In the genomic region with DNA sequence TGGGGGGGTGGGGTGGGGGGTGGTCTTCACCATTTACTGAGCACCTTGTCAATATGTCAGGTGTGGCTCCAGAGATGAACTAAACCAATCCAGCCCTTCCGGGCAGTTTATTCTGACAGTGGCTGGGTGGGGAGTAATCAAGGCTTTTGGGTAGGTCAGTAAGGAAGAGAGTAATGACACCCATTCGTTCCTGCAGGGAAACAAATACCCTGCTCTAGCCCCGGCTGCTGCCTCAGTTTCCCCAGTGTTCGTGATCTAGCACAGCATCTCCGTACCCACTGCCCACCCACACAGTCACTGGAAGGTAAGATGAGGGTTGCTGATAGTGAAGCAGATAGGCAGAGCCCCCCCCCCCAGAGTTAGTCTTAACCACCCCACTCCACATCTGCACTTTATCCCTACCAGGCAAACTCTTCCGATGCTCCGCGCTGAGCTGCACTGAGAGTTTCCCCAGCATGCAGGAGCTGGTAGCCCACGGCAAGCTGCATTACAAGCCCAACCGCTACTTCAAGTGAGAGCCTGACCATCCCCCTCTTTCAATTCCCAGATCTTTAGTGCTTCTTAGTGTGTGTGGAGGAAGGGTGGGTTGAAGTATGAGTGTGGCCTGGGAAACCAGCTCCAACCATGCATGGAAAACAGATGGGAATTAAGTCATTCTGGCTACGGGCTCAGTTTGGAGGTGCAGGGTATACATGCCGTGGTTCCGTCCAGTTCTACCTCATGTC, we compare ENCODE assay signal across 8 mouse cellular contexts. TPM values are rescaled to one million over a fixed set of nuclear protein-coding genes. Genes with fewer than 3 reads are reported as not detected.
DNase-seq lines count a peak whose midpoint lies in the region; ATAC-seq and TF ChIP-seq lines count a peak whose summit lies in the region.

No protein-coding gene starts in this region.

- H3K4me2 ChIP-seq in heart, embryonic 16.5 days (ENCODE audit: low read depth, low read length) = peak overlapping the region; percentile 81
- peak overlapping the region; percentile 95 for H3K4me2 ChIP-seq in liver, embryonic 14.5 days (ENCODE audit: low read depth)

- H3K27me3 ChIP-seq in heart, embryonic 16.5 days (ENCODE audit: control insufficient read depth, insufficient read depth, low read length) = no peaks in the 10 kb centered on the region
- H3K27me3 ChIP-seq in liver, embryonic 14.5 days (ENCODE audit: control insufficient read depth, insufficient read depth, low read length) = no peaks in the 10 kb centered on the region

- TF ChIP-seq EP300 in liver, embryonic 14.5 days (IDR thresholded peaks at IDR 0.05; ENCODE audit: low read depth) = no peak

- peak; percentile 20 for DNase-seq in embryo, embryonic 10 days (ENCODE audit: low spot score)
- DNase-seq in embryo, embryonic 10.5 days (ENCODE audit: low spot score) = no peak
- peak; percentile 55 for DNase-seq in 3T3-L1 (ENCODE audit: low read depth, low spot score)
- no peak for DNase-seq in liver, embryonic 14.5 days (ENCODE audit: low read depth in 3 of 3, low spot score in 3 of 3)
- DNase-seq in right cerebral cortex, postnatal 36 days (ENCODE audit: low spot score in 2 of 2) = no peak
- no peak for DNase-seq in adrenal gland, postnatal 10 days
- DNase-seq in right cerebral cortex, adult 18-20 months = no peak

- H3K36me3 ChIP-seq in heart, embryonic 16.5 days (ENCODE audit: control insufficient read depth, insufficient read depth) = peaks cover 14% of the 10 kb centered on the region; the same call in 1 of the 2 replicates
- H3K36me3 ChIP-seq in liver, embryonic 14.5 days (replicated peaks; ENCODE audit: control insufficient read depth, insufficient read depth, low read depth) = peaks cover 4% of the 10 kb centered on the region; the same call in 1 of the 2 replicates

- no peaks in the 10 kb centered on the region for H3K9me3 ChIP-seq in heart, embryonic 16.5 days (replicated peaks; ENCODE audit: control insufficient read depth, low read length)
- no peaks in the 10 kb centered on the region for H3K9me3 ChIP-seq in liver, embryonic 14.5 days (ENCODE audit: control insufficient read depth, low read length)

- H3K9ac ChIP-seq in heart, embryonic 16.5 days (ENCODE audit: low read length) = no peak overlapping the region
- H3K9ac ChIP-seq in liver, embryonic 14.5 days (replicated peaks) = peak overlapping the region; percentile 77; the same call in 1 of the 2 replicates

- H3K27ac ChIP-seq in heart, embryonic 16.5 days (ENCODE audit: low read length) = no peak overlapping the region
- H3K27ac ChIP-seq in liver, embryonic 14.5 days = peak overlapping the region; percentile 97

- H3K4me1 ChIP-seq in heart, embryonic 16.5 days (ENCODE audit: control insufficient read depth, insufficient read depth, low read length) = peaks cover 14% of the 10 kb centered on the region
- H3K4me1 ChIP-seq in liver, embryonic 14.5 days (replicated peaks; ENCODE audit: control insufficient read depth in 2 of 2, insufficient read depth in 2 of 2, low read length in 1 of 2) = peaks cover 11 to 21% of the 10 kb centered on the region in 2 experiments

- TF ChIP-seq CTCF in liver, embryonic 14.5 days (IDR thresholded peaks at IDR 0.05; ENCODE audit: low read depth) = no peak

- H3K4me3 ChIP-seq in heart, embryonic 16.5 days (ENCODE audit: low read length) = peak overlapping the region; percentile 71
- H3K4me3 ChIP-seq in liver, embryonic 14.5 days (ENCODE audit: insufficient read depth in 1 of 2, low read depth in 2 of 2, low read length in 2 of 2) = peak overlapping the region; percentile 72 to 80; a peak in 3 of 4 replicates

- WGBS in heart, embryonic 16.5 days = 79% methylated on average over 13 of the region's 13 CpGs
- WGBS in liver, embryonic 14.5 days (ENCODE audit: insufficient replicate concordance) = 91% methylated on average over 13 of the region's 13 CpGs

- ATAC-seq in heart, embryonic 16.5 days (replicated peaks; ENCODE audit: extremely low read depth, insufficient read depth, low FRiP score) = no peak
- no peak for ATAC-seq in liver, embryonic 14.5 days (ENCODE audit: insufficient read depth)

RNA-seq across cellular contexts. Expression of a gene that starts 1.4 kb away (rescaled TPM):
- 25.8 and 28.7 TPM in 2 replicates for polyA plus RNA-seq in heart, embryonic 16.5 days (2015; fragmentation: Nextera tagmentation; extraction: Ambion mirVana)
- 22.7 and 28.9 TPM in 2 replicates for polyA plus RNA-seq in liver, embryonic 14.5 days (2012; rRNA removed)
- 24.6 and 26.5 TPM in 2 replicates for polyA plus RNA-seq in liver, embryonic 14.5 days (2014; fragmentation: Nextera tagmentation; extraction: Ambion mirVana)
- 10 to 100 TPM; 25.6 to 42.6 TPM for total RNA-seq in adrenal gland, postnatal 10 days (2021)

RNA-seq across cellular contexts. Expression of a gene that starts 7.5 kb away (rescaled TPM):
- polyA plus RNA-seq in heart, embryonic 16.5 days (2015; fragmentation: Nextera tagmentation; extraction: Ambion mirVana) = 0.41 and 0.49 TPM in 2 replicates
- polyA plus RNA-seq in liver, embryonic 14.5 days (2012; rRNA removed) = 1.1 and 1.6 TPM in 2 replicates
- polyA plus RNA-seq in liver, embryonic 14.5 days (2014; fragmentation: Nextera tagmentation; extraction: Ambion mirVana) = 1.6 and 2.8 TPM in 2 replicates
- total RNA-seq in adrenal gland, postnatal 10 days (2021) = 1 to 10 TPM; 1.2 to 1.4 TPM

RNA-seq across cellular contexts. Expression of a gene that starts 56.3 kb away (rescaled TPM):
- polyA plus RNA-seq in heart, embryonic 16.5 days (2015; fragmentation: Nextera tagmentation; extraction: Ambion mirVana) = 192 and 225 TPM in 2 replicates
- 101 and 136 TPM in 2 replicates for polyA plus RNA-seq in liver, embryonic 14.5 days (2012; rRNA removed)
- polyA plus RNA-seq in liver, embryonic 14.5 days (2014; fragmentation: Nextera tagmentation; extraction: Ambion mirVana) = 143 and 164 TPM in 2 replicates
- total RNA-seq in adrenal gland, postnatal 10 days (2021) = 100 to 1,000 TPM; 148 to 172 TPM

Comparison
In these comparisons a context has a peak if more than half of its experiments do, and no peak if none do; other contexts are left out.
1. DNase-seq: peak in embryo, embryonic 10 days (single experiment) and 3T3-L1 (single experiment); none in embryo, embryonic 10.5 days (single experiment), liver, embryonic 14.5 days (0 of 3), right cerebral cortex, postnatal 36 days (0 of 2), adrenal gland, postnatal 10 days (single experiment) and right cerebral cortex, adult 18-20 months (single experiment).